Mouse (Mus musculus) effector memory CD4-positive, alpha-beta T cell, adult 5 months (primary cell): ENCODE measurements around the gene Fsd2. TPM values are rescaled to one million over a fixed set of nuclear protein-coding genes. Genes with fewer than 3 reads are reported as not detected.

ENCODE experiments used
- polyA plus RNA-seq: library from polyadenylated mRNA; unstranded; fragments of 100-300 nt; shearing (Covaris generic); gene quantifications from one replicate; pipeline ENCODE4 v1.2.1, GENCODE M21; 2017

Fsd2 gene
- 0.95 TPM for polyA plus RNA-seq

GRCm38 (mm10) chr7:81566892-81567291 is at the start of gene Fsd2:
Gene Fsd2 (minus strand): TSS chr7:81566944.

GRCm38 (mm10) chr7:81571108-81571940 is 4.6 kb upstream of the Fsd2 start, which contains the start of gene Whamm:
Gene Whamm (plus strand): TSS chr7:81571266.

DNA sequence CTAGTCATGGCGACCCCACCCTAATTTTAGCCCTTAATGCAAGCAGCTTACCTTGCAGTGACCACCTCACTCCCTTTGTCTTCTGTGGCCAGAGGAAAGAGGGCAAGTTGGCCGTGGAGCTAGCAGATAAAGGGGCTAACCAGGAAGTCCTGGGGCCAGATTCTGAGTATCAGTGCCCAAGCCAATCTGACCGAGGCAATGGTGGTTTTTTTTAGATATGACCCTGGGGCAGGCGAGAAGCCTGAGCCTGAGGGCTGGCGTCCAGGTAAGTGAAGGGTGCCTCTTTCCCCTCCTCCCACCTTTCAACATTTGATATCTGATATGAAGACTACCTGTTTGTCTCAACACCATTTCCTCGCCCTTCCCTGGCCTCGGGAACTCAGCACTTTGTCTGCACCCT is 68.6 kb downstream of the Fsd2 start, which contains the start of gene BC048679:
BC048679 (minus strand) TSS at position 101 of the 400 bp plus-strand sequence.

DNA sequence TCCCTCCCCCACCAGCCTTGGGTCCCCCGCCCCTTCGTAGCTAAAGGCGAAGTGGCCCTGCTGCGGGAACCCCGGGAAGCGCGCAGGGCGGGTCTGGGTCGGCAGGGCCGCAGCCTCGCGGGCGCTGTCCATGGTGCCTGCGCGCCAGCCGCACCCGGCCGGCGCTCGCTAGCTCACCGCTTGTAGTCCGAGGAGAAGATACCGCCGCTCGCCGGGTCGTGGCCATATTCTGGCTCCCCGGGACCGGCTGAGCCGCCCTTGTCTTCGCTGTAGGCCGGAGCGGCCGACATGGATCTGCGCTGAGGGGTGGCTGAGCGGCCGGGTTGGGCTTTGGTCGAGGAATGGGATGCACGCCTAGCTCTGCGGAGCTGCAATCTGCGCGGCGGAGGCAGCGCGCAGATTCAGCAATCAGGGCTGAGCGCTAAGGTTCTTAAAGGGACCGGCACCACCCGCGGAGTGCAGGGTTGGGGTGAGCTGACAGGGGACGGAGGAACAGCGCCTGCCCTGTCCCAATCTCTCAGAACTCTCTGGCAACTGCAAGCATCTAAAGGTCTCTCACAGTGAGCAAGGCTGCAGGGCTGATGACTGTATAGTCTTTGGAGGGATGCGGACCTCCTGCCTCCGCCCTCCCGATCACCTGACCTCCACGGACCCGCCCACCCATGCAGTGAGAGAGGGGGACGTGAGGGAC is 73.3 kb downstream of the Fsd2 start, which contains the start of gene Ap3b2:
Ap3b2 (minus strand) TSS at position 595 of the 691 bp plus-strand sequence.

Other genes with a start within 250 kb of the Fsd2 start
- gene Rps17, start 221.7 kb downstream of the Fsd2 start, polyA plus RNA-seq, result 565 TPM
- 0.20 TPM for gene Cpeb1, start 111.5 kb downstream of the Fsd2 start, polyA plus RNA-seq
- gene Ap3b2, start 73.0 kb downstream of the Fsd2 start, polyA plus RNA-seq, result not detected
- not detected for gene BC048679, start 68.7 kb downstream of the Fsd2 start, polyA plus RNA-seq
- gene Whamm, start 4.3 kb upstream of the Fsd2 start, polyA plus RNA-seq, result 36.2 TPM
- gene Homer2, start 140.6 kb upstream of the Fsd2 start, polyA plus RNA-seq, result not detected
- 144 TPM for gene Ramac, start 196.0 kb upstream of the Fsd2 start, polyA plus RNA-seq
- 30.6 TPM for gene 3110040N11Rik, start 222.5 kb upstream of the Fsd2 start, polyA plus RNA-seq